Mouse (Mus musculus) mature B cell (primary cell): ENCODE results near the gene Polr2c.
"Not testable (repeated sequence)": the region's sequence is repeated elsewhere in the genome, so short reads cannot be mapped to it uniquely, and the experiment has no call there.

Source experiments
- in situ Hi-C: fragments of 300-500 bp; cut with MboI; formaldehyde crosslinking; loops from 2 replicates; pipeline ENCODE4 v1.14.3; 2019

Gene Polr2c

DNA sequence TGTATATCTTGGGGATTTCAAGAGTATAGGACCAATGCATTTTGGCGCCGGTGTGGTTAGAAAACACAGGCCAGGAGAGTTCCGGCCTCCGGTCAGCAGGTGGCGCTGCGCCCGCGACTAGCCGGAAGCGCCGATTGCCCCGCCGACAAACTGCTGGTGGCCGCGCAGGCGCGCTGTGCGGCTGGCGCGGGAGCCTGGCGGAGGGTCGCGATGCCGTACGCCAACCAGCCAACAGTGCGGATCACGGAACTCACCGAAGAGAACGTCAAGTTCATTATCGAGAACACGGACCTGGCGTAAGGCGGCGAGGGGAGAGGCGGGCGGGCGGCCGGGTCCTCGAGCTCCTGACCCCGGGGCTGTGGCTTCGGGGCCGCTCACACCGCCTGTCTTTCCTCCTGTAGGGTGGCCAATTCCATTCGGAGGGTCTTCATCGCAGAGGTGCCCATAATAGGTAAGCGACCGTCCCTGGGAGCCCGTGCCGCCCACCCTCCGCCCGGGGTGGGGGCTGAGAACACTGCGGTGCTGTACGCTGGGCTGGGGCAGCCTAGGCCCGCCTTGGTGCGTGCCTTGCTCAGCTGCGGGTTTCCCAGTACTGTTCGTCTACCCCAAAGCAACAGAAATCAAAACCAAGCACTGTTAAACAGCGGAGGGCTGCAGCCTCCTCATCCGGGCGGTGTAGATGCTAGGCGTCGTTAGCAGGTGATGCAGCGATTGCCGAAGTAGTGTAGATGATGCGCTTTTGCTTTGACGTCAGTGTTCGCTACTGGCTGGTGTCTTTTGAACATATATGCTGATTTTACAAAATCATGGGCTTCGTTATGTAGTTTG is at the start of gene Polr2c:
TSS of gene Polr2c (plus strand) at position 105 of the 828 bp plus-strand sequence.
- in situ Hi-C loops = no loop called here

DNA sequence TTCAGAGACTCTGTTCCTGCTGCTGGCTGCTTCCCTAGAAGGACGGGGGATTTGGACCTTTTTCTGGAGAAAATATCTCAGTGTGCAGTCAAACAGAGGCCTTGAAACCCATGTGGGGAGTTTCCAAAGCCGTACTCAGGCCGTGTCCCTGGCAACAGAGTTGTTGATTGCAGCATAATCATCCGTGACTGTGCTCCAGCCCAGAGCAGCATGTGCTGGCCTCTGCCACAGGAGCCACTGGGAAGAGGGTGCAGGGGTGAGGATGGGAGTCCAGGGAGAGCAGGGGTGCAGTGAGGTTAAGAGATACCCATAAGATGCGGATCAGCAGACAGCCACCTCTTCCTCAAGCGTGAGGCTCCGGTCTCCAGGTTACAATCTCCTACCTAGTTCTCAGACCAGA is 49.7 kb upstream of the Polr2c start:
- in situ Hi-C loops = no loop called here

DNA sequence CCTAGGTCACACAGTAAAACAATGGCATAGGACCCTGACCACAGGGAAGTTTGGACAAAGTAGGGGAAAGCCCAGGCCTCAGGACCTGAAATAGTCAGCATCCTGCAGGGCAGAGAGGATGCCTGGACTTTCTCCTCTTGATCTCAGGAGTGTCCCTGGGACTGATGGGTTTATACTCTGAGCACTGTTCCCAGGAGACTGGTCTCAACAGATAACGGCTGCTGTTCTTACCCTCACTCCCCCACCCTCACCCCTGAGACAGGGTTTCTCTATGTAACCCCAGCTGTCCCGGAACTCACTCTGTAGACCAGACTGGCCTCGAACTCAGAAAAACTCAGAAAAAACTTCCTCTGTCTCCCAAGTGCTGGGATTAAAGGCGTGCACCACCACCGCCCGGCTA is 48.9 kb upstream of the Polr2c start:
- in situ Hi-C loops = no loop called here

DNA sequence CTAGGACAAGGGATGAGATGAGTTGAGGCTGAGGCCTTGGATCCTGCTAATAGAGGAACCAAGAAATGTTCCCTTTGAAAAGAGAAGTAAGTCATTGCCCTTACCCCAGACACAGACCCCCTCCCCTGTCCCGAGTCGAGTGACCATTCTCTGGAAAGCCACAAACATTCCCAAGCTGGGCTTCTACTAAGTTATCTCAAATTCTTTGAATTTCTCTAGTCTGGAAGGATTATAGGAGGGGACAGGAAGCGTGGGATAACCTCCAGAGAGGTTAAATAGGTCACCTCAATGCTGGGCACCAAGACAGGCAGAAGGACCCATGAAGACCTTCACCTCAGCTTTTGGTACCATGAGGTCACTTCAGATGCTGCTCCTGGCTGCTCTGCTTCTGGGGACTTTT is 47.1 kb upstream of the Polr2c start, which contains the start of gene Ccl17:
TSS of gene Ccl17 (plus strand) at position 301 of the 400 bp plus-strand sequence.
- in situ Hi-C loops = no loop called here

DNA sequence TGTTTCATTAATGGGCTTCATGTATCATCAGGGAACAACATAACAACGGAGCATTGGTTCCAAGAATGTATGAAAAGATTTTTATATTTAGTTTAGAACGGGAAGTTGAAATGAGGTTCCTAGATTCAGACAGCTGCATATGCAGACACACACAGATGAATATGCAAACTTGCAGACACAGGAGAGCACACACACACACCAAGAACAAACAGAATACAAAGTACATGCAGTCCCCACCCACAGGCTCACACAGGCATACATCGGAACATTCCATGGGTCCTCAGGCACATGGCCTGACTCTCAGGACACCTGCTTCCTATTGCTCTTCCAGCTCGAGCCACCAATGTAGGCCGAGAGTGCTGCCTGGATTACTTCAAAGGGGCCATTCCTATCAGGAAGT is 46.4 kb upstream of the Polr2c start:
- in situ Hi-C loops = no loop called here

DNA sequence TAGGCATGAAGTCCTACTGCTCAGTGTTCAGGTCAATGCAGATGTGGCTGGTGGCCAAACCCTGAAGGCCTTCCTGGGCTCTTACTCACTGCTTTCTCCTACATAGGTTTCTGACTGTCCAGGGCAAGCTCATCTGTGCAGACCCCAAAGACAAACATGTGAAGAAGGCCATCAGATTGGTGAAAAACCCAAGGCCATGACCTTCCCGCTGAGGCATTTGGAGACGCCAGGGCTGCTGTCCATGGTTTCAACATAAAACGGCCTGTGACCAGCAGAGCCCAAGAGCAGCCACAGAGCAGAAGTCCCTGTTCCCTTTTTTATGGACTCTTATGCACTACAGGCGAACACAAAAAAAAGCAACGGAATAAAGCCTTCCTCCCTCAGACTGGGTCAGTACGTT is 45.6 kb upstream of the Polr2c start:
- in situ Hi-C loops = no loop called here

DNA sequence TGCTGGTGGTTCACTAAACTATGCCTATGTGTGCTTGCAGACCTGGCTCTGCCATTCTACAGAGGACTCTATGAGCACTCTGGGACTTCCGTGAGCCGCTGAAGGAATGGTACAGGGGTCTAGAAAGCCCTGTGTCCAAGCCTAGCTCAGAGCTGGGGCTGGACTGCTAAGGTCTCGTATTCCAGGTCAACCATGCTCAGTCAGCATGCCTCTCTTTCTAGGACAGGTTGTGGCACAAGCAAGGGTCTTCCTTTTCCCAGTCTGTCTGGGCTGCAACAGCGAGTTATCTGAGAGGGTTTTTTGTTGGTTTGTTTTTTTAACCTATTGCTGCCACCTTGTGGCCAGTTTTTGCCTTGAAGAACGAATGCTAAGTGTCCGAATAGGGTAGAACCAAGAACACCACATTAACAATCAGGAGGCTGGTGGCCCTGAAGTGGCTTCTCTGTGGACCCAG is 44.6 kb upstream of the Polr2c start:
- in situ Hi-C loops = no loop called here

DNA sequence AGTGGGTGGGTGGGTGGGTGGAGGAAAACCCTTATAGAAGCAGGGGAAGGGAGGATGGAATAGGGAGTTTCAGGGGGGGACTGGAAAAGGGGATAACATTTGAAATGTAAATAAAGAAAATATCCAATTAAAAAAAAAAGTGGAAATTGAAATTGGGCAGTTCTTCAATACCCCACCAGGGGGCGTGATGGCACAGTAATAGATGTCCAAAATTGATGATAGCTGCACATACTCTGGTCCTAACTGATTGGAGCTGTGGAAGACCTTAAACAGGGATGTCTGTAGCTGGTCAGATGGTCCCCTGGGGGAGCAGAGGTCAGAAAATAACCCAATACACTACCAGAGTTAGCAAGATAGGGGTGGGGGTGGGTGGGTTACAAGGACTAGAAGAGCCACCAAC is 42.7 kb upstream of the Polr2c start:
- in situ Hi-C loops = no loop called here

DNA sequence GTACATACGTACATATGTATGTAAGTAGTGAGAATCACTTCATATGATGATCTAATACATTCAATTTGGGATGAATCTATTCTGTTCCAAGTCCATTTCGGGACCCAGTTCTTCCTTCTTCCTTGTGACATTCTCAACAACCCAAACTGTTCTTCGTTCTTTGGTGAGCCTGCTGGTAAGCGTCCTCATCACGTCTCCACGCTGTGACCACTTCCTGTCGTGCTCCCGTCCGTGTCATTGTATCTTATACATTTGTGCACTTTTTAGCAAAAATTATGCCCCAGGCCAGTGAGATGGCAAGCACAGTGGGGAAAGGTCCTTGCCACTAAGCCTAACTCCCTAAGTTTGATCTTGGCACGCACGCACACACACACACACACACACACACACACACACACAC is 39.3 kb upstream of the Polr2c start:
- in situ Hi-C loops = loop anchor here (5.0 kb wide), 1 partner anchor 116 kb away; no protein-coding TSS in a partner anchor

DNA sequence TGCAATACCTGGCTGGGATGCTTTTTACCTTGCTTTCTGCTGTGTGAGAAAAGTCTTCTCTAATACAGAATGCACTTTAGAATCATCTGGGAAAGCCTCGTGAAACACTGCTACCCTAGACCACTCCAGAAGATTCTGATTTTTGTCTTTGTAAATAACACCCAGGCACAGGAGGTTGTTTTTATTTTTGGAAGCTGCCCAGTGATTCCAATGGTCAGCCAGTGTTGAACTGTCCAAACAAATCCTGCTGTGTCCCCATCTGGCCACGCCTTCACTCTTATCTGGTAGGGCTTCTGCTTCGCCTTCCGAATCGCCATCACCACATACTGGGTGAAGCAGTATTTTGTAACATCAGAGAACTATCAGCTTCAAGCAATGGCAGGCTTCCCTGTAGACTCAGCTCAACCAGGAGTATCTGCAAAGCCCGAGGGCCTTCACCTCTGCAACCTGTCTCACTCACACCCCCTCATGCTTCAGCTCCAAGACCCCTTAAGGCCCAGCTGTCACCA is 37.5 kb upstream of the Polr2c start:
- in situ Hi-C loops = loop anchor here (5.0 kb wide), 1 partner anchor 117 kb away; no protein-coding TSS in a partner anchor

DNA sequence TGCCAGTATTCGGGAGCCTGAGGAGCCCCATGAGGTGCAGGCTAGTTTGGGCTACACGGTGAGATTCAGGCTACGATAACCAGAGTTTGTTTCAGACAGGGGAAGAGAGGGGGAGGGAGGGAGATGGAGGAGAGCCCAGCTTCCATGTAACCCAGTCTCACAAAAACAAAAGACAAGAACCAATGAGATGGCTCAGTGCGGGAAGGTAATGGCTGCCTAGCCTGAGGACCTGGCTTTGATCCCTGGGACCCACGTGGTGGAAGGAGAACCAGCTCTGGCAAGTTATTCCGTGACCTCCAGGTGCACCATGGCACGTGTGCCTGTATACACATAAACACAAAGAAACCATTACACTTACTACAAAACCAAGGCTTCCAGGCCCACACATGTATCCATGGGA is 36.7 kb upstream of the Polr2c start:
- in situ Hi-C loops = no loop called here

DNA sequence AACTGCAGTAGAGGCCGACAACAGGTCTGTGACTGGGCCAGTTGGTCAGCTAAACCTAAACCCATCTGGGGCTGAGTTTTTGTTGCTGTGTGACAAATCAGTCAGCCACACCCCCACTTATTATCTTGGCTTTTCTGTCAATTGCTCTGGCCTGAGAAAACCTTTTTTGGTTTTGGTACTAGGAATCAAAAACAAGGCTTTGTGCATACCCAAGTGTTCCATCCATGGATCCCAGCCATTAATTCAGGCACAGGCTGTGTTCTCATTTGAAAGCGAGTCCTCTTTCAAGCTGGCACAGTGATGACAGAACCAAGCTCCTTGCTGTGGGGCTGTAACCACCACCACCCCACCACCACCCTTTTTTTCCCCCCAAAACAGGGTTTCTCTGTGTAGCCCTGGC is 35.9 kb upstream of the Polr2c start:
- in situ Hi-C loops = no loop called here

DNA sequence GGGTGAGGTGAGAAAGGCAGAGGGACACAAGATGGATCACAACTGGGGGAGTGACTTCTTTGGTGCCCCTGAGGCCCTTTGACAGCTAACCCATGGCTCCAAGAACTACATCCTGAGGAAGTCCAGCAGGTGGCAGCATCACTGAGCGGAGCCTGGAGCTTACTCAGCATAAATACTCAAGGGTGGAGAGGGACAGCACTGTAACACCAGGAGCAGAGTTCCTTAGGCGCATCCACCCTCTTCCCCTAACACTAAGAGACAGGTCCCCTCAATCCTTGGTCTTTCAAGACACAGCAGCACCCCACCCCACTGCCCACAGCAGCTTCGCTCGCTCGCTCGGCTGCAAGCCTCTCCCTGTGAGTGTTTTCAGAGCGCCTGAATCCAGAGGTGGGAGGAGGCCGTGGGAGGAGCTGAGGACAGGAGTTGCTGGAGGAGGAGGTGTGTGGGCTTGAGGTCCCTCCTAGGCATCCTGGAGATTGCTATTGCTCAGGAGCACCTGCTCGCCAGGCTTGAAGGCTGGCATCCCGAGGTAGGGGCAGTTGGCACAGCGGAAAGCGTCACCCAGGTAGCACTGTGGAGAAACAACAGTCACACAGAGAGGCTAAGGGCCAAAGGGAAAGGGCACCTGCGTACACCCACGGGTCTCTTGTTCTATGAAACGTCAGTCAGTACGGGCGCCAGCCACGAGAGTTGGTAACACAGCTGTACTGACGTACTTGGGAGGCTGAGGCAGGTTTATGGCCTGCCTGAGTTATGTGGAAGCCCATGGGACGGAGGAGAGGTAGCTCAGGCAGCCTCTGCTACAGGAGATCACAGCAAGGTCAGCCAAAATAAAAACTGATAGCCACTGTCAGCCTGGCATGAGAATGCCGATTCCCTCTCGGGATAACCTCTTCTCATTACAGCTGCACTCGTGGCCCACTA is 34.4 kb upstream of the Polr2c start:
- in situ Hi-C loops = no loop called here

DNA sequence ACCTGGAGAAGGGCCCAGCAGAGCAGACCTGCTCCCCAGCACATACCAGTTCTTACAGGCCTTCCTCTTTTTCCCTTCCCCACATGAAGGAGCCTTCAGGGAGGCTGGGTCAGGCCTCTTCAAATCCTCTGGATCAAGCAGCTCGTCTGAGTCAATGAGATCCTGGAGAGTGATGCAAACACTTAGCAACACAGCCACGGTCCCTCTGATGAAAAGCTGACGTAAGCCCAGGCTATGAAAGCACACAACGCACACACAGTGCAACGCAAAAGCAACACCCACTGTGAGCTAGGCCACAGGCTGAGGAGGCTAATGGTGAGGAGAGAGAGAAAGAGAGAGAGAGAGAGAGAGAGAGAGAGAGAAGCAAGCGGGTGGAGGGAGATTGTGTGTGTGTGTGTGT is 32.1 kb upstream of the Polr2c start:
- in situ Hi-C loops = no loop called here

DNA sequence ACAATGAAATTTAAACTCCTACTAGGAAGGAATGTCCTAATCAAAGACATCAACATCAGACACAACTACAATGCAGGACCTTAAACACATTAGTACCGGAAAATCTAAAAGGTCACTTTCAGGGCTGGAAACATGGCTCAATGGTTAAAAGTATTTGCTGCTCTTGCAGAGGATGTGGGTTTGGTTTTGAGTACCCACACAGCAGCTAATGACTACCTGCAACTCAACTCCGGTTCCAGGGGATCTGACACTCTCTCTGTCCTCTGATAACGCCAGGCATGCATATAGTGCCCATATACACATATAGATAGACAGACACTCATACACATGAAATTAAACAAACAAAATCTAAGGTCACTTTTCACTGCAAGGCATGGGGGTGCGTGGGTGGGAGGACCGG is 31.0 kb upstream of the Polr2c start:
- in situ Hi-C loops = no loop called here

DNA sequence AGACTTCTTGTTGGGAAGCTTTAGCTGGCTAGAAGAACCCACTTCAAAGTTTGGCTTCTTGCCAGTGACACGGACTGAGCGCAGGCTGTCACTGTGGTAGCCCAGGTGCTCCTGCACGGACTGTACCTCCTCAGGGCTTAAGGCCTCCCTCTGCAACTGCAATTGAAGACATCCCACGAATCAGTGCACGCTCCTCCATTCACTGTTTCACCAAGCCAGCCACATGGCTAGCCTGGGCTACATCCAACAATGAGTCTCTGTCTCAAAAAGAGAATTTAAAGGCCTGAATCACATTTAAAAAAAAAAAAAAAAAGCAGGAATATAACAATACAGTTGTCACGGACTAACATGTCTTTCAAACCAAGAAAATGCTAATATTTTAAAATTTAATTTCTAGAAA is 29.0 kb upstream of the Polr2c start:
- in situ Hi-C loops = no loop called here

DNA sequence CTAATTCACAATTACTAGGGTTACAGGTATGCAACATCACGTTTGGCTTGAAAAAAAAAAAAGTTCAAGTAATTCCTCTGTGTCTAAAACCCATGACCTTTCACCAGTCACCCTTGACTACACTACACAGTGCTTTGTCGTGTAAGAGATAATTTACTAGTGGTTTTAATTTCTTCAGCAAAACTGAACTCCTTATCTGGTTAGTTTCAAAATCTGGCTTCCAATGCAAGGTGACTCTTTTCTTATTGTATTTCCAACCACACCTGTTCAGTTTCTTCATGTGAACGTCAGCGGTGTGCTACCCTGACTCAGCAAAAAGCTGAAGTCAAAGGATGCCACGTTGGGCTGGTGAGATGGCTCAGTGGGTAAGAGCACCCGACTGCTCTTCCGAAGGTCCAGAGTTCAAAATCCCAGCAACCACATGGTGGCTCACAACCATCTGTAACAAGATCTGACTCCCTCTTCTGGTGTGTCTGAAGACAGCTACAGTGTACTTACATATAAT is 23.3 kb upstream of the Polr2c start:
- in situ Hi-C loops = not testable (repeated sequence)

DNA sequence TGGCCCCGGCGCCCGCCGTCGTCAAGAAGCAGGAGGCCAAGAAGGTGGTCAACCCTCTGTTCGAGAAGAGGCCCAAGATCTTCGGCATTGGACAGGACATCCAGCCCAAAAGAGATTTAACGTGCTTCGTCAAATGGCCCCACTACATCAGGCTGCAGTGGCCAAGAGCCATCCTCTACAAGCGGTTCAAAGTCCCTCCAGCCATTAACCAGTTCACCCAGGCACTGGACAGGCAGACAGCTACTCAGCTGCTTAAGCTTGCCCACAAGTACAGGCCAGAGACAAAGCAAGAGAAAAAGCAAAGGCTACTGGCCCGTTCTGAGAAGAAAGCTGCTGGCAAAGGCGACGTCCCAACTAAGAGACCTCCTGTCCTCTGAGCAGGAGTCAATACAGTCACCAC is 21.5 kb upstream of the Polr2c start:
- in situ Hi-C loops = not testable (repeated sequence)

DNA sequence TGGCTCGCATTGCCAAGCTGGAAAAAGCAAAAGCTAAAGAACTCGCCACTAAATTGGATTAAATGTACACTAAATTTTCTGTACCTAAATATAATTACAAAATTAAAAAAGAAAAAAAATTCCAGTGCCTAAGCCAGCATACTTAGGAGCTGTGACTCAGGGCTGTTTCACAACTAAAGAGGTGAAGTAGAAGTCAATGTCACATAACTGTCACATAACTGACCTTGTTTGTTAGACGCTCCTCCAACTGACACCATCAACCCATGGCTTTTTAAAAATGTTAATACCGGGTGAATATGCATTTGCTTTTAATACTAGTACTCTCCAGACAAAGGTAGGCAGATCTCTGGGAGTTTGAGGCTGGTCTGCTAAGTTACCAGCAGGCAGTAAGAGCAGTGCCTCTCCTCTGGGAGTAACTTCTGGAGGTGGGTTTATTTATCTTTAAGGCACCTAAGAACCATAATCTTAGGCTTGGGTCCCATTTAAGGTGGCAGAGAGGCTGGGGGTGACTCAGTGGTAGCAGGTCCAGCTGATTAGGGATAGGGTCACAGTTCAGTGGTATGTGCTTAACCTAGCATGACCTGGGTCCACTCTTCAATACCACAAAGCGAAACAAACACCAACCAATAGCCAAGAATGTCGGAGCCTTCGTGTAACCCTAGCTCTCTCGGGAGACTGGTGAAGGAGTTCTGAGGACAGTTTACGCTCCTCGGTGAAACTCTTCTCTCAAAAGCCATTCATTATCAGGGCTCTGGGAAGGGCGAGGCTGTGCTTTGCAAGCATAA is 20.6 kb upstream of the Polr2c start:
- in situ Hi-C loops = no loop called here

DNA sequence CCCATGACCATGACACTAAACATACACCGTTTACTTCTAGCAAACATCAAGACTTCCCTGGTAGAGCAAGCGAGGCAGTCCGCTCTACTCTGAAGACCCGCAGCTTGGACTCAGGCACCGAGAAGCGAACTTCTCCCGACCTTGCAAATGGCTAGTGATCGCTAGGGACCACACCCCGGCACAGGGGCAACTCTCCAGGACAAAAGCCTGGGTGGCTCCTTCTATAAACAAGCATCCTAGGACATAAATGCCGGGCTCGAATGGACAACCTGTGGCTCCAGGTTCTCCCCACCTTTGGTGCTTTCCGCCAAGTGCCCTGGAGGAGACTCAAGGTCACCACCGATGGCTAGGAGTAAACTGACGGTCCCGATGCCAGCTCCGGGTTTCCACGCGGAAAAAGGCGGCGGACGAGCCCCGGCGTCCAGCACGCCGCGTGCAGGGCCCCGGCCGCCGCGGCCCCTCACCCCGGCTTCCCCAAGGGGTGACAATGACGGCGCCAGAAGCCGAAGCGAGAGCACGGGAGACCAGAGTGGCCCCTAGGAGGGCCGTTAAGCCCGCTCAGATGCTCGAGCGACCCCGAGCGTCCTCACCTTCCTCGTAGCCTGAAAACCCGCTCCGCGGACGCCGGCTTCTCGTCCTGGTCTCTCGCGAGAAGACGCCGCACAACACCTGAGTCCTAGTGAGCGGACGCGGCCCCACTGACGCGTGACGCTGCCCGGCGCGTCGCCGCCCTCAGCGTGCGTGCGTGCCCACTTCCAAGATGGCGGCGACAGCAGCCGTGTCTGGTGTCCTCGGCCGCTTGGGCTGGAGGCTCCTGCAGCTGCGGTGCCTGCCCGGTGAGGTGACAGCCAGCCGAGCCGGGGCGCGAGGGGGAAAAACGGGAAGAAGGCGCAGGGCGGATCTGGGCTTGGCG is 19.3 kb upstream of the Polr2c start, which contains the start of the genes Coq9 and Ciapin1:
TSS of gene Coq9 (plus strand) at position 660 of the 913 bp plus-strand sequence.
TSS of gene Ciapin1 (minus strand) at position 697 of the 913 bp plus-strand sequence.
- in situ Hi-C loops = no loop called here
